Mouse (Mus musculus): ENCODE data around the gene Gm3642. TPM values are rescaled to one million over a fixed set of nuclear protein-coding genes. Genes with fewer than 3 reads are reported as not detected.
"Not testable (repeated sequence)": the region's sequence is repeated elsewhere in the genome, so short reads cannot be mapped to it uniquely, and the experiment has no call there.

Gene Gm3642
- not detected in 2 replicates for polyA plus RNA-seq (2012; rRNA removed)

GRCm38 (mm10) chr14:6840211-6840610, at the start of gene Gm3642:
Gm3642 (minus strand) TSS chr14:6840311.
- DNase-seq (ENCODE audit: extremely low spot score in 1 of 2, low spot score in 1 of 2): not testable (repeated sequence)

DNA sequence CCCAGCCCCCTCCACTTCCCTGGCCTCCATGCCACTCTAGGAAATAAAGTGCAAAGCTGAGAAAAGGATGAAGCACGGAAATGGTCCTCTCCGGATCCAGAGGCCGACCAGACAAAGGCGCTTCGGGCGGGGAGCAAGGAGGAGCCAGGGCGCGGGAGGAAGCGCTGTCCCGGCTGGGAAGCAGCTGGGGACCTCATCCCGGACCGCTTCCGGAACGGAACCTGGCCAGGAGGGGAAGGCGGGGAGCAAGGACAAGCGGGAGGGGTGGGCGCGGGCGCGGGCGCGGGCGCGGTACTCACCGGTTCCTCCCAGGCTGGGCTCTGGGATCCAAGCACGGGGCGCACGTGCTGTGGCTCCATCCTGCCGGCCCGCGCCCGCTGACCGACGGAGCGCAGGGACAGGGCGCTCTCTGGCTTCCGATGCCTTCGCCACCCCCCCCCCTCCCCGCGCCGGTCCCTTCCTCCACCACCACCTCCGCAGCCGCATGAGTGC, 49.5 kb upstream of the Gm3642 start, which contains the start of gene Gm3667:
Gene Gm3667 (minus strand): TSS at position 442 of the 492 bp plus-strand sequence.
- not testable (repeated sequence) for DNase-seq (ENCODE audit: extremely low spot score in 1 of 2, low spot score in 1 of 2)

DNA sequence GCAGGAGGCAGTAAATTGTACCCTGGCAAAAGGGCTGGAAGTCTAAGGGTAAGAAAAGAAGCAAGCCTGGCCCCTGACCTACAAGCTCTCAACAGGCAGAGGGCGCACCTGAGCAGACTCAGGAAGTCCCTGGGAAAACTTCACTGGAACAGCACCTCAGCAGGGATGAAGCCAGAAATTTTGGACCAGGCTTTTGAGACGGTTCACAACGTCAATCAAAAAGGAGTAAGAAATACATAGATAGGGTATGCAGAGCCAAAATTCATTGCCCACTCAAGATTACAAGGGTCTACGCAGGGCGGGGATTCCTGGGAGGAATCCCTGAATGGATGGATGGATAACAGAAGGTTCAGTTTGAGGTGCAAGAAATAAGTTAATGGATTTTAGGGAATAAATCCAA, 48.7 kb upstream of the Gm3642 start:
- peak; percentile 33 to 56 for DNase-seq (ENCODE audit: extremely low spot score in 1 of 2, low spot score in 1 of 2)

- not testable (repeated sequence) for DNase-seq (ENCODE audit: extremely low spot score in 1 of 2, low spot score in 1 of 2)
These were observed 16.8 kb downstream of the Gm3642 start for GRCm38 (mm10) chr14:6823297-6823696.

Other genes starting within 250 kb of the Gm3642 start
- 0.38 and 0.40 TPM in 2 replicates for gene Gm3629, start 249.7 kb downstream of the Gm3642 start, polyA plus RNA-seq (2012; rRNA removed)
- gene Gm3460, start 217.9 kb downstream of the Gm3642 start, polyA plus RNA-seq (2012; rRNA removed): 0.54 and 0.82 TPM in 2 replicates
- gene Gm10251, start 156.1 kb downstream of the Gm3642 start, polyA plus RNA-seq (2012; rRNA removed): not detected in 2 replicates
- not detected in 2 replicates for gene Gm8050, start 120.1 kb downstream of the Gm3642 start, polyA plus RNA-seq (2012; rRNA removed)
- 7.7 and 7.8 TPM in 2 replicates for gene Gm3636, start 98.0 kb downstream of the Gm3642 start, polyA plus RNA-seq (2012; rRNA removed)
- not detected in 2 replicates for gene Gm8362, start 65.9 kb downstream of the Gm3642 start, polyA plus RNA-seq (2012; rRNA removed)
- gene Gm3667, start 49.7 kb upstream of the Gm3642 start, polyA plus RNA-seq (2012; rRNA removed): 2.3 TPM in 2 replicates
- gene Gm6356, start 133.5 kb upstream of the Gm3642 start, polyA plus RNA-seq (2012; rRNA removed): not detected in 2 replicates
- 1.1 and 1.5 TPM in 2 replicates for gene Gm10406, start 187.1 kb upstream of the Gm3642 start, polyA plus RNA-seq (2012; rRNA removed)
- gene Gm3685, start 204.7 kb upstream of the Gm3642 start, polyA plus RNA-seq (2012; rRNA removed): not detected in 2 replicates

All from frontal cortex, adult 2 months (tissue).